Comparison of ENCODE assay signal across 16 mouse cellular contexts in the genomic region with DNA sequence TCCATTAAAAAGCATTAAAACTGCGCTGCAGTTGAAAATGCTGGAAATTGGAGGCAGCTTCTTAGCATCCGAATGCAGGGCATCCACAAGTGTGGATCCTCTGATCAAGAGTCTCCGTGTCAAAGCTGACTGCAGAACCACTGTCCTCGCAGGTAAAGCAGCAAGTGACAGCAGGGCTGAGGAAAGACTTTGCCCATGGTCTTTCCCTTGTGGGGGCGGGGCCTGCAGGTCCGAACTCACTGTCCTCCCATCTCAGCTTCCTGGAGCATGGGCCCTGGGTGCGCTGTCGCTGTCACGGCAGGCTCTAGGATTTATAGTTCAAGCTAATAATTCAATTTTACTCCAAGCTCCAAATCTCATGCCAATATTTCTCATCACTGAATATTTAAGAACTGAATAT. TPM values are rescaled to one million over a fixed set of nuclear protein-coding genes. Genes with fewer than 3 reads are reported as not detected.
A peak's percentile ranks its signal among the peaks of the same experiment; 100 is the strongest.
DNase-seq lines count a peak whose midpoint lies in the region; ATAC-seq lines count a peak whose summit lies in the region.
"Had no signal": no experiment of that assay in that cellular context is flagged by ENCODE, and none has a peak within 500 bp of the region (broad histone marks: within the 10 kb centered on the region; RNA-seq: fewer than 3 reads in every experiment).

No protein-coding gene starts in this region.

- WGBS in kidney, embryonic 16.5 days, result 67% methylated on average over 9 of the region's 9 CpGs
- 57% methylated on average over 9 of the region's 9 CpGs for WGBS in forebrain, embryonic 13.5 days
- WGBS in intestine, embryonic 16.5 days, result 67% methylated on average over 9 of the region's 9 CpGs

- no peaks in the 10 kb centered on the region for H3K36me3 ChIP-seq in kidney, embryonic 16.5 days (ENCODE audit: insufficient read depth, low read length)
- H3K36me3 ChIP-seq in forebrain, embryonic 13.5 days (ENCODE audit: poor library complexity, severe bottlenecking), result no peaks in the 10 kb centered on the region
- no peaks in the 10 kb centered on the region for H3K36me3 ChIP-seq in intestine, embryonic 16.5 days (ENCODE audit: control insufficient read depth, insufficient read depth, low read length)
- H3K36me3 ChIP-seq: embryonic facial prominence, embryonic 12.5 days; limb, embryonic 13.5 days had no signal

- no peak for ATAC-seq in kidney, embryonic 16.5 days (ENCODE audit: low FRiP score, low TSS enrichment)
- ATAC-seq in forebrain, embryonic 13.5 days, result no peak
- ATAC-seq in intestine, embryonic 16.5 days, result peak; percentile 67
- ATAC-seq: hindbrain, embryonic 16.5 days had no signal

- H3K27ac ChIP-seq in kidney, embryonic 16.5 days (ENCODE audit: low read length), result no peak overlapping the region
- peak overlapping the region; percentile 70 for H3K27ac ChIP-seq in forebrain, embryonic 13.5 days
- no peak overlapping the region for H3K27ac ChIP-seq in intestine, embryonic 16.5 days (ENCODE audit: low read length)
- H3K27ac ChIP-seq: embryonic facial prominence, embryonic 12.5 days; limb, embryonic 13.5 days; stomach, postnatal 0 days had no signal

- no peaks in the 10 kb centered on the region for H3K9me3 ChIP-seq in kidney, embryonic 16.5 days (ENCODE audit: low read length)
- no peaks in the 10 kb centered on the region for H3K9me3 ChIP-seq in forebrain, embryonic 13.5 days (replicated peaks)
- H3K9me3 ChIP-seq in intestine, embryonic 16.5 days (ENCODE audit: control insufficient read depth, low read length), result no peaks in the 10 kb centered on the region
- H3K9me3 ChIP-seq: embryonic facial prominence, embryonic 12.5 days; G1E; limb, embryonic 13.5 days had no signal

- peak; percentile 26 for DNase-seq in kidney, adult 18-20 months
- DNase-seq in kidney, postnatal 4 days, result peak; percentile 27 to 60
- DNase-seq in layer of hippocampus, postnatal 36 days, result no peak
- no peak for DNase-seq in lung, postnatal 4 days
- DNase-seq: adrenal gland, adult 8-10 months; cerebellum, adult 11-12 months; heart, postnatal 14 days; thymus, postnatal 25 days had no signal

- peaks cover 19% of the 10 kb centered on the region for H3K4me1 ChIP-seq in kidney, embryonic 16.5 days (ENCODE audit: insufficient read depth, low read length)
- H3K4me1 ChIP-seq in forebrain, embryonic 13.5 days, result peaks cover 87% of the 10 kb centered on the region
- peaks cover 33% of the 10 kb centered on the region for H3K4me1 ChIP-seq in intestine, embryonic 16.5 days (ENCODE audit: control insufficient read depth, insufficient read depth, low read length)

- no peak overlapping the region for H3K4me2 ChIP-seq in kidney, embryonic 16.5 days (replicated peaks; ENCODE audit: low read depth, low read length)
- H3K4me2 ChIP-seq in forebrain, embryonic 13.5 days, result peak overlapping the region; percentile 37
- H3K4me2 ChIP-seq in intestine, embryonic 16.5 days (ENCODE audit: low read depth, low read length), result no peak overlapping the region
- H3K4me2 ChIP-seq: embryonic facial prominence, embryonic 12.5 days; limb, embryonic 13.5 days had no signal

- no peak overlapping the region for H3K9ac ChIP-seq in kidney, embryonic 16.5 days (replicated peaks; ENCODE audit: low read length)
- no peak overlapping the region for H3K9ac ChIP-seq in forebrain, embryonic 13.5 days
- H3K9ac ChIP-seq in intestine, embryonic 16.5 days (ENCODE audit: low read depth, low read length), result no peak overlapping the region
- H3K9ac ChIP-seq: embryonic facial prominence, embryonic 12.5 days; limb, embryonic 13.5 days had no signal

- no peaks in the 10 kb centered on the region for H3K27me3 ChIP-seq in kidney, embryonic 16.5 days (ENCODE audit: insufficient read depth, low read length)
- H3K27me3 ChIP-seq in forebrain, embryonic 13.5 days, result no peaks in the 10 kb centered on the region
- H3K27me3 ChIP-seq in intestine, embryonic 16.5 days (replicated peaks; ENCODE audit: control insufficient read depth, insufficient read depth, low read length), result no peaks in the 10 kb centered on the region
- H3K27me3 ChIP-seq: embryonic facial prominence, embryonic 12.5 days; limb, embryonic 13.5 days had no signal

- no peak overlapping the region for H3K4me3 ChIP-seq in kidney, embryonic 16.5 days (ENCODE audit: low read length)
- H3K4me3 ChIP-seq in forebrain, embryonic 13.5 days, result no peak overlapping the region
- H3K4me3 ChIP-seq in intestine, embryonic 16.5 days (ENCODE audit: low read length), result no peak overlapping the region
- H3K4me3 ChIP-seq: embryonic facial prominence, embryonic 12.5 days; limb, embryonic 13.5 days had no signal

RNA-seq across cellular contexts. Expression of gene Hs2st1, which starts 15.5 kb away (rescaled TPM):
- polyA plus RNA-seq in kidney, embryonic 16.5 days (2015; fragmentation: Nextera tagmentation; extraction: Ambion mirVana), result 10.2 and 11.3 TPM in 2 replicates
- 23.3 and 26.2 TPM in 2 replicates for polyA plus RNA-seq in forebrain, embryonic 13.5 days (2015; fragmentation: Nextera tagmentation; extraction: Ambion mirVana)
- 6.2 and 6.4 TPM in 2 replicates for polyA plus RNA-seq in intestine, embryonic 16.5 days (2015; fragmentation: Nextera tagmentation; extraction: Ambion mirVana)
- total RNA-seq in layer of hippocampus, postnatal 36 days (2021), result 10 to 100 TPM; 45.4 to 47.8 TPM

RNA-seq across cellular contexts. Expression of gene Selenof, which starts 15.6 kb away (rescaled TPM):
- 645 and 709 TPM in 2 replicates for polyA plus RNA-seq in kidney, embryonic 16.5 days (2015; fragmentation: Nextera tagmentation; extraction: Ambion mirVana)
- polyA plus RNA-seq in forebrain, embryonic 13.5 days (2015; fragmentation: Nextera tagmentation; extraction: Ambion mirVana), result 560 and 579 TPM in 2 replicates
- 597 and 626 TPM in 2 replicates for polyA plus RNA-seq in intestine, embryonic 16.5 days (2015; fragmentation: Nextera tagmentation; extraction: Ambion mirVana)
- total RNA-seq in layer of hippocampus, postnatal 36 days (2021), result 100 to 1,000 TPM; 226 to 249 TPM

Comparison
In these comparisons a context has a peak if more than half of its experiments do, and no peak if none do; other contexts are left out.
1. DNase-seq: peak in kidney, adult 18-20 months (single experiment) and kidney, postnatal 4 days (2 of 2); none in layer of hippocampus, postnatal 36 days (0 of 2) and lung, postnatal 4 days (0 of 2).